Mouse (Mus musculus) kidney, embryonic 15.5 days (tissue): ENCODE results near the gene Chrm3. TPM values are rescaled to one million over a fixed set of nuclear protein-coding genes. Genes with fewer than 3 reads are reported as not detected.

ENCODE experiments used
- ATAC-seq: fragments of 200-750 bp; cut with Nextera tagmentation; replicated peaks from 2 replicates; pipeline ENCODE4 v1.8.0; 2017; ENCODE audit warnings: moderate TSS enrichment; ENCODE audit not compliant: low FRiP score
- H3K27ac ChIP-seq: fragments of 300-500 bp; sonication (generic); 2 replicates; pipeline ENCODE4 v1.5.1; 2015; ENCODE audit warnings: mild to moderate bottlenecking, inconsistent platforms
- H3K27me3 ChIP-seq: fragments of 300-500 bp; sonication (generic); 2 replicates; pipeline ENCODE4 v1.6.1; 2015; ENCODE audit warnings: inconsistent platforms
- H3K36me3 ChIP-seq: fragments of 300-500 bp; sonication (generic); 2 replicates; pipeline ENCODE4 v1.6.1; 2015; ENCODE audit warnings: inconsistent platforms
- H3K4me1 ChIP-seq: fragments of 300-500 bp; sonication (generic); 2 replicates; pipeline ENCODE4 v1.6.1; 2015; ENCODE audit warnings: inconsistent platforms
- H3K4me2 ChIP-seq: fragments of 300-500 bp; sonication (generic); 2 replicates; pipeline ENCODE4 v1.6.1; 2015; ENCODE audit warnings: moderate library complexity, mild to moderate bottlenecking, inconsistent platforms
- H3K4me3 ChIP-seq: fragments of 300-500 bp; sonication (generic); replicated peaks from 2 replicates; pipeline ENCODE4 v1.5.1; 2015; ENCODE audit warnings: mild to moderate bottlenecking, inconsistent platforms
- H3K9ac ChIP-seq: fragments of 300-500 bp; sonication (generic); 2 replicates; pipeline ENCODE4 v1.6.1; 2015; ENCODE audit warnings: mild to moderate bottlenecking, inconsistent platforms
- H3K9me3 ChIP-seq: fragments of 300-500 bp; sonication (generic); replicated peaks from 2 replicates; pipeline ENCODE4 v1.6.1; 2016; ENCODE audit warnings: inconsistent platforms
- WGBS: fragments of 180-500 bp; shearing (Covaris S2); methylation state at CpG from one replicate; pipeline ENCODE4 v1.1.7; 2015; ENCODE audit warnings: mixed read lengths; 5-methylcytosine and 5-hydroxymethylcytosine counted together
- polyA plus RNA-seq: library from polyadenylated mRNA; unstranded; fragments of >200 nt; fragmentation: Nextera tagmentation; extraction: Ambion mirVana; gene quantifications from 2 replicates; pipeline ENCODE4 v1.2.1, GENCODE M21; 2015

Gene Chrm3
- polyA plus RNA-seq, 1 experiment from 2014 or later: 1.6 TPM

DNA sequence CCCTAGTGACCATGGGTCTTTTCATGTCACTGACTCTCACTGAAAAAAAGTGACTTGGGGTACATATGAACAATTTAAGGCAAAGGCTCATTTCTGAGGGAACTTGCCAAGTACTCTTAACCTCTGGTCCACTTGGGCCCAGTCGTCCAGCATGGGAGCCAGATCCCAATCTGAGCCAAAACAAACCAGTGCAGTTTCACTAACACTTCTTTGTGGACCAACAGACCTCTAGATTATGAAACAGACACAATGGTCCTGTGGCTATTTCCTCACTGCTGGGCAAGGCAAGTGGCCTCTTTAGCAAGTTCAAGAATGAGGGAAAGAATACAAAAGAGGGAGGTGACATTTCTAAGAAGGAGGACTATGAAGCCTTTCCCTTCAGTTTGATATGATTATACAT, 420.5 kb downstream of the Chrm3 start:
- WGBS: 82% methylated on average over 1 of the region's 1 CpGs

DNA sequence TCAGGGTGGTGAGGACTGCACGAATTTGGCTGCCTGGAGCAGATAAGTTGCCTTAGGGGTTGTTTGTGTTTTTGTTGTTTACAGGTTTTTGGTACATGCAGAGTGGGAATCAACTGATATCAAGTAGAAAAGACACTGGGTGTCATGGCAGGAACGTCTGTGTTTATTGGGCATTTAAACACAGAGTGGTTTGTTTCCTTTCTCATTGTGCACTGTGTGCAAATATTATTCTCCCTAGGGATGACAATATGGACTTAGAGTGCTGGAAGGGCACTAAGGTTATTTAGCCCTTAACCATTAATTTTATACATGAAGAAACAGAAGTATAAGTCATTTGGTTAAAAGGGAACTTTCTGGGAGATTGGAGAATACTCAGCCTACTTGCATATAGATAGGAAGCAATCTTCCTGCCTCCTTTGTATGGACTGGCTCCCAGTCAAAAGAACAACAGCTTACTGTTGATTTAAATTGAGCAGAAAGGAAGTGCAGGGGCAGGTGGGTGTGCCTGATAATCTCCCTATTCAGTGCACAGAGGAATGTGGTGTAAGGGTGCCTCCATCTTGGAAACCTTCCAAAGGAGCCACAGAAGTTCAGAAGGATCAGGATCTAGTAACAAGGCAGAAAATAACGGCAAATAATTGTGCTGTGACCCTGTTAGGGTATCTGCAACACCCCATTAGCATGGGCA, 421.7 kb downstream of the Chrm3 start:
- Histone ChIP-seq H3K36me3 (no peaks in the 10 kb centered on the region), H3K4me2 (no peak overlapping the region), H3K27me3 (no peaks in the 10 kb centered on the region), H3K27ac (no peak overlapping the region), H3K4me1 (no peaks in the 10 kb centered on the region), H3K4me3 (no peak overlapping the region), H3K9me3 (no peaks in the 10 kb centered on the region), H3K9ac (no peak overlapping the region)
- peak; percentile 52; the same call in 1 of the 2 replicates for ATAC-seq
- 60% methylated on average over 3 of the region's 3 CpGs for WGBS

More for the DNA sequence above, 420.5 kb downstream of the Chrm3 start:
- Histone ChIP-seq H3K36me3 (no peaks in the 10 kb centered on the region), H3K4me1 (no peaks in the 10 kb centered on the region), H3K4me3 (no peak overlapping the region), H3K27ac (no peak overlapping the region), H3K9me3 (no peaks in the 10 kb centered on the region), H3K9ac (no peak overlapping the region), H3K4me2 (no peak overlapping the region), H3K27me3 (no peaks in the 10 kb centered on the region)
- ATAC-seq: no peak

DNA sequence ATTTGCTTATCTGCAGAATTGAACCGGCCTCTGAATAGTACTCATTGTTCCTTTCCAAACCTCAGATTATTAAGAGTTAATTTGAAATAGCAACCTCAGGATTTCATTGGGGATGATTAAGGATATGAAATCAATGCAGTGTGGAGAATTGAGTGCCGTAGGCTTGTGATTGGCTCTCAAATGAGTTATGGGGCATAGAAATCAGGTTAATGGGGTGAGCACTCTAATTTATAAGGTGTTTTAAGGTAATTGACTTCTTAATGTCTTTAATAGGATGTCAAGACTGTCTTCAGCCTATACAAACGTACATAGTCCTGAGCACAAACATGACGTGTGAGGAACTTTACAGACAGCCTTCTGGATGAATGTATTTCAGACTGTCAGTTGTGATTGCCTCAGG, 427.9 kb downstream of the Chrm3 start:
- H3K36me3 ChIP-seq: no peaks in the 10 kb centered on the region
- no peak overlapping the region for H3K27ac ChIP-seq
- no peaks in the 10 kb centered on the region for H3K4me1 ChIP-seq
- H3K9ac ChIP-seq: no peak overlapping the region
- H3K9me3 ChIP-seq: no peaks in the 10 kb centered on the region
- WGBS: 47% methylated on average over 4 of the region's 4 CpGs
- no peaks in the 10 kb centered on the region for H3K27me3 ChIP-seq
- no peak overlapping the region for H3K4me2 ChIP-seq
- no peak overlapping the region for H3K4me3 ChIP-seq
- ATAC-seq: no peak

DNA sequence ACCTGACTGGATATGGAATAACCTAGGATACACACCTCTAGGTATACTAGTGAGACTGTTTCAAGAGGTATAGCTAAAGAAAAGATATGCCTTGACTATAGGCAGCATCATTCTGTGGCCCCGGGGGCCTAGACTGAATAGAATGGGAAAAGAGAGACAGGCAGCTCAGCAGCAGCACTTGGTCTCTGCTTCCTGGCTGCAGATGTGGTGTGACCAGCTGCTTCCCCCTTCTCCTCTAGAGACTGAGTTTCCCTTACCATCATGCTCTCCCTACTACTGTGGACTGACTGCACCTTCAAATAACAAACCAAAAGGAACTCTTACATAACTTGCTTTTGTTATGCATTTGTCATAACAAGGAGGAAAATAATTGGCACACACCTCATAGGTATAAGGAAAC, 430.0 kb downstream of the Chrm3 start:
- Histone ChIP-seq H3K27ac (no peak overlapping the region), H3K36me3 (no peaks in the 10 kb centered on the region), H3K27me3 (no peaks in the 10 kb centered on the region), H3K4me1 (no peaks in the 10 kb centered on the region), H3K9me3 (no peaks in the 10 kb centered on the region), H3K9ac (no peak overlapping the region), H3K4me2 (no peak overlapping the region), H3K4me3 (no peak overlapping the region)
- ATAC-seq: no peak
- WGBS: 85% methylated on average over 1 of the region's 1 CpGs

DNA sequence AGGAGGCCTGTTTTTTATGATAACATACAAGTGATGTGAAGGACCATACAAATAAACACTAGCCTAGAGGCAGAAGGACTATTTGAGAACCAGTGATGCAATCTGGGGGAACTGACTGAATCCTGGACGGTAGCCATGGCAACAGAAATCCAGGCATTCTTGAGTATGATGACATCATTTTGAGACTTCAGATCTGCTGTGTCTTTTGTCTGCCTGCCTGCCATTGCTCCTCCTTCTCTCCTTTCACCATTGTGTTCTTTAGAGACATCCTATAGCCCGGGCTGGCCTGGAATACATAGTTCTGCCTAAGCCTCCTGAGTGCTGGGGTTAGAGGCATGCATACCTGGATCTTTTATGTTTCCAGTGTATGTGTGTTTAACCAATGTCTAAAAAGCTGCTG, 430.7 kb downstream of the Chrm3 start:
- H3K4me3 ChIP-seq: no peak overlapping the region
- H3K9ac ChIP-seq: no peak overlapping the region
- no peaks in the 10 kb centered on the region for H3K27me3 ChIP-seq
- ATAC-seq: no peak
- 67% methylated on average over 2 of the region's 2 CpGs for WGBS
- H3K4me2 ChIP-seq: no peak overlapping the region
- H3K9me3 ChIP-seq: no peaks in the 10 kb centered on the region
- H3K4me1 ChIP-seq: no peaks in the 10 kb centered on the region
- H3K27ac ChIP-seq: no peak overlapping the region
- H3K36me3 ChIP-seq: no peaks in the 10 kb centered on the region

DNA sequence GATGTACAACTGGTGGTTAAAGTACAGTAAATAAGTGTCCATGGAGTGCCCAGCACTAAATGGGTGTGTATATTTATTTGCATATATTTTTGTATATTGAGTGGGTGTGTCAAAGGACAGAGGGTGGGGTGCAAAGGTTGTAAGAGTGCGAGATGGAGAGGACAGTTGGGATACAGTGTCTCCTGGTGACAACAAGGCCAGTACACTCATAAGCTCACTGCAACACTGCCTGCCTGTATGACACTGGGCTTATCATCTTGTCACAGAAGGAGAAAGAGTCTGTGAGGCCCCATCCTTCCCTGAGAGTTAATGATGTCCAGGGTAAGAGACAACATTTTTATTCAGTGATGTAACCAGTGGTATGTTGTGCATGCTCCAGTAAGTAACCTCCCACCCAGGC, 439.5 kb downstream of the Chrm3 start:
- Histone ChIP-seq H3K36me3 (no peaks in the 10 kb centered on the region), H3K27me3 (no peaks in the 10 kb centered on the region), H3K4me3 (no peak overlapping the region), H3K9me3 (no peaks in the 10 kb centered on the region), H3K9ac (no peak overlapping the region), H3K4me1 (no peaks in the 10 kb centered on the region), H3K4me2 (no peak overlapping the region), H3K27ac (no peak overlapping the region)
- ATAC-seq: no peak
- WGBS: 80% methylated on average over 1 of the region's 1 CpGs

DNA sequence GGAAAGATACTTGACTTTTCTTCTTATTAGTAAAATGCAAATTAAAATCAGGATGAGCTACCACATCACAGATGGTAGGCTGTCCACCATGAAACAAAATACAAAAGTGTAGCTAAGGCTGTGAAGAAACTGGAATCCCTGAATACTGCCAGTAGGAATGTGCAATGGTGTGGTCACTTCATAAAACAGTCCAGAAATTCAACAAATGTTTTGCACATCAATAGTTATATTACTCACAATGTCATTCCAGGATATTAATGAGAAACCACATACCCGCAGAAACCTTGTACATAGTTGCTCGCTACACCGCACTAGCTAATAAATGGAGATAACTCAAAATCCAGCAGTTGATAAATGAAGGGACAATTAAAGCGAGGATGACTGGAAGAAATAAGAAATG, 447.9 kb downstream of the Chrm3 start:
- no peaks in the 10 kb centered on the region for H3K27me3 ChIP-seq
- no peak overlapping the region for H3K4me2 ChIP-seq
- no peak for ATAC-seq
- H3K9me3 ChIP-seq: no peaks in the 10 kb centered on the region
- no peak overlapping the region for H3K4me3 ChIP-seq
- no peak overlapping the region for H3K9ac ChIP-seq
- H3K4me1 ChIP-seq: no peaks in the 10 kb centered on the region
- no peak overlapping the region for H3K27ac ChIP-seq
- WGBS: 91% methylated on average over 4 of the region's 4 CpGs
- no peaks in the 10 kb centered on the region for H3K36me3 ChIP-seq

DNA sequence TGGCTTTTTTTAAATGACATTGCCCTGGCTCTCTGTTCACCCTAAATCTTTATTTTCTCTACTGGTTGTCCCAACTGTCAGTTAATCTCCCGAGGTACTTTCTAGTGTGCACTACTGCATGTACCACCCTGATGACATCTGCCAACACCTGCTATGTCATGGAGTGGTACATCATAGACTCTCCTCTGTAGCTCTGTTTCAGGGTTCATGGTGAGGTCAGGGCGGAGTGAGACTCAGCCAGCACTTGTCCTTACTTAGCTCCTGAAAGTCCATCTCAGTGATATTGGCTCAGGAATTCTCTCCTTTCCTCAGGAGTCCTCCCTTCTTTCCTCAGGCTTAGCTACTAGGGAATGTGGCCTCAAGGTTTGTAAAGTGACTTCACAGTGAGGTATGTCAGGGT, 451.9 kb downstream of the Chrm3 start:
- Histone ChIP-seq H3K36me3 (no peaks in the 10 kb centered on the region), H3K4me1 (no peaks in the 10 kb centered on the region), H3K9ac (no peak overlapping the region), H3K4me2 (no peak overlapping the region), H3K27ac (no peak overlapping the region), H3K27me3 (no peaks in the 10 kb centered on the region), H3K4me3 (no peak overlapping the region), H3K9me3 (no peaks in the 10 kb centered on the region)
- 84% methylated on average over 2 of the region's 2 CpGs for WGBS
- no peak for ATAC-seq

DNA sequence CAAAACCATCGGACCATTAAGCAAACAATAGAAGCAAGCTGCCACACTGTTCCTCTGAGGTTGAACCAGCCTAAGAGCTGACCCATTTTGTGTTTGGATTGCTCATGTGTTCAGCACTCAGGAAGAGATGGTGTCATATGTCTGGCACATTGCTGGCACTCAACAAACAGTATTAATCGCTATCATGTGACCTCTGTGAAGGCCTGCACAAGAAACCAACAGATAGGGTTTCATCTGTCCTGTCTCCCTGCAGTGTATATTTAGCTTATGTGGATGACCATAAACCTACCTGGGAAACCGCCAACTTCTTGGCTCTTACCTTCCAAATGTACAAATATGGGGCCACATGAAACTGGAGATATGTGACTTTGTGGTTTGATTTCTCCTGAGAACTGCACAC, 453.4 kb downstream of the Chrm3 start:
- no peak overlapping the region for H3K4me2 ChIP-seq
- no peak overlapping the region for H3K9ac ChIP-seq
- H3K27ac ChIP-seq: no peak overlapping the region
- 59% methylated on average over 3 of the region's 3 CpGs for WGBS
- no peaks in the 10 kb centered on the region for H3K4me1 ChIP-seq
- ATAC-seq: no peak
- H3K4me3 ChIP-seq: no peak overlapping the region
- H3K27me3 ChIP-seq: no peaks in the 10 kb centered on the region
- H3K36me3 ChIP-seq: no peaks in the 10 kb centered on the region
- no peaks in the 10 kb centered on the region for H3K9me3 ChIP-seq

DNA sequence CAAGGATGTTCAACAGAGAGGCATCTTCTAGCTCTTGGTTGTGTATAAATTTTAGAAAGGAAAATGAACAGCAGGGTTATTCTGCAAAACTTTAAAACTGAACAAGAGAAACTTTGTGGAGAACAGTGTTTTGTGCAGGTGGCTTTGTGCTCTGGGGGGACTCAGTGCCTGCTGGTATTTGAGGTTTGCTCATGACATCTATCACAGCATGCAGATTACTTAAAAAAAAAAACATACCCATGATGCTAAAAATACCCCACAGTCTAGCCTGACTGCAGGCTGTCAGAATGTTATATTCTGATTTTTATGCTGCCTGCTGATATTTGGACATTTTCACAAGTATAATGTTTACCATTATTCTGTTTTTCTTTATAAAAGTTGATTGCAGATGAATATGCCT, 456.2 kb downstream of the Chrm3 start:
- Histone ChIP-seq H3K27ac (no peak overlapping the region), H3K4me3 (no peak overlapping the region), H3K27me3 (no peaks in the 10 kb centered on the region), H3K9ac (no peak overlapping the region), H3K4me1 (no peaks in the 10 kb centered on the region), H3K4me2 (no peak overlapping the region), H3K9me3 (no peaks in the 10 kb centered on the region), H3K36me3 (no peaks in the 10 kb centered on the region)
- ATAC-seq: no peak

DNA sequence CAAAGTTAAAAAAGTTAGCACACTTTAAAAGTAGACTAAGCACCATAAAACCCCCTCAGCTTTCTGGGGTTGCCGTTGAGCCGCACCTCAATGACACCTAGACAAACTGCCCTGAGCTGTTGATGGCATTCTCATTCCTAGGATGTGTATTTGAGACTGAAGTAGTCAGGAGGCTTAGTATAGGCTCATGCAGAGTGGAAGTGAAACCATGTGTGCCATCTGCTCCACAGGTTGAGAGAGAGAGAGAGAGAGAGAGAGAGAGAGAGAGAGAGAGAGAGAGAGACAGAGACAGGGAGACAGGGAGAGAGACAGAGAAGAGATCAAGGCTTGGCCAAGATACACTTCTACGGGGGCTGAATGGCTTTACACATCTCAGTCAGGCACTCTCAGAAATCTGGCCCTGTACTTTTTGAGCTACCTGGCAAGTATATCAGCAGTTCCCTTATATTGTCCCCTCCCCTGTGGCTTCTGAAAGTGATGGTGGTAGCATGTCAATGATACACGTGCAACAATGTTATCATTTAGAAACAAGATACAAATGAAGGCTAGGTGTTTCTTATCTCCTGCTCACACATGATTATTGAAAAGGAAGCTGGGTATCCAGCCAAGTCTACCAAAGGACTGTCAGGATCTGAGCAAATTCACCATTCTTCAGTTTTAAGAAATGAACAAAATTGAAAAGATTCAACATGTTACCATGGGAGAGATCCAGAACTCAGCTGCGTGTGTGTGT, 459.8 kb downstream of the Chrm3 start:
- H3K4me1 ChIP-seq: no peaks in the 10 kb centered on the region
- ATAC-seq: no peak
- no peak overlapping the region for H3K4me3 ChIP-seq
- no peaks in the 10 kb centered on the region for H3K9me3 ChIP-seq
- no peaks in the 10 kb centered on the region for H3K27me3 ChIP-seq
- no peak overlapping the region for H3K9ac ChIP-seq
- H3K27ac ChIP-seq: no peak overlapping the region
- H3K4me2 ChIP-seq: no peak overlapping the region
- H3K36me3 ChIP-seq: no peaks in the 10 kb centered on the region
- 71% methylated on average over 5 of the region's 5 CpGs for WGBS

DNA sequence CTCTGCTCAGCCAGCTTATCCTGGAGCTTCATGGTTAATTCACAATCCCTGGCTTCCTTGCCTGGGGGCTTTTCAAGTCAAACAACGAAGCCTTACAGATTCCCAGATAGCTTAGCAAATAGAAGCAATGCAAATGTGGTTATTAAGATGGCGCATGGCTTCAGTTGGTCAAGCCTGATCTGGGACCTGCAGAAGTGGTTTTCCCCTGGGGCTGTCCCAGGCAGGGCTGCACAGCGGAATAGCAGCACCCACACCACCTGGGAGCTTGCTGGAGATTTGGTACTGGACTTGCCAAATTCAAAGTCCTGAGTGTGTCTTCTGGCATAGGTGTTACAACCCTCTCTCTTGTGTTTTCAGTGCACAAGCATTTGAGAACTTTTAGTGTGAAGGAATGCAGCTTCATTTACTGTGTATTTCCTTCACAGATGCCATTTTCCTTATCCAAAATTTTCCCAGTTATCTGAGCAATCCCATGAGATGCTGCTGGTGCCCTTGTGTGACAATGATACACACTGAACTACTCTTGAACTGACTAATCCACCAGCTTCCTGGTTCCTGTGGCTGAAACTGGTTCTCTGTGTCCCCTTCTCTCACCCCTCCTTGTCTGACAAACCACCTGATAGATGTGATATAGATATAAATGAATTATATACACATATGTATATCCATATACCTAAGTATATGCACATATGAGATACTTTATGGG, 461.8 kb downstream of the Chrm3 start:
- Histone ChIP-seq H3K27ac (no peak overlapping the region), H3K4me3 (no peak overlapping the region), H3K9ac (no peak overlapping the region), H3K4me1 (no peaks in the 10 kb centered on the region), H3K27me3 (no peaks in the 10 kb centered on the region), H3K36me3 (no peaks in the 10 kb centered on the region), H3K4me2 (no peak overlapping the region), H3K9me3 (no peaks in the 10 kb centered on the region)
- WGBS: 71% methylated on average over 3 of the region's 3 CpGs
- ATAC-seq: no peak
